Mouse (Mus musculus): Measurements from ENCODE around the gene Rcan2.

The Rcan2 gene

DNA sequence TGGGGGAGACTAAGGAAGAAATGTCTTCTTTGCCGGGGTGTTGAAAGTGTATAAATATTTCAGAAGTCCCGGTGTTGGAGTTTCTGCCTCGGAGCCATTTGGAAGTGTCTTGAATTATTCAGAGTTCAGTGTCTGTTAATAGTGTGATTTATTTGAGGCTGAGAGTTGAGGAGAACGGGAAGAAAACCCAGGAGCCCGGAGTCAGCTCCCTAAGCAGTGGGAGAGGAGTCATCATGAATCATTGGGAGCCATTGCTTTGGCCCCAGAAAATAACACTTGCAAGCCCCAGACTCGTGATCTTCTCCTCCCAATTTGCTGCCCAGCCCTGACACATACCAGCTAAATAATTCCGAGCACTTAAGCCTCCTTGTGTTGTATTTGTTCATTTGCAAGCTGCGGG, 115.0 kb downstream of the Rcan2 start:
- no peak for DNase-seq (ENCODE audit: low spot score in 2 of 2)

DNA sequence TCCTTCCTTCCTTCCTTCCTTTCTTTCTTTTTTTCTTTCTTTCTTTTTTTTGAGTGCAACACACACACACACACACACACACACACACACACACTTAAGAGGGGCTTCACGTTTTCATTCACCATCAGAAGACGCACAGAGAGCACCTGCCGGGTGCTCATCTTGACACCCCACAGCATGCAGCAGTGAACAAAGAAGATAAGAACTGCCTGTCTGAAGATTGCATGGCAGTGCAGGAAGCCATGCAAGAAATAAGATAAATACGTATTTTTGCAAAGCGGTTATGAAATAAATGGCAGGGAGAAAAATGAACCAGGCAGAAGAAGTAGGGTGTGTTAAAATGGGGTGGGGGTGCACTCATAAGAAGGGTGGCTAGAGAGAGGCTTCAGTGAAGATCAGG, 116.0 kb downstream of the Rcan2 start:
- DNase-seq (ENCODE audit: low spot score in 2 of 2), result no peak

DNA sequence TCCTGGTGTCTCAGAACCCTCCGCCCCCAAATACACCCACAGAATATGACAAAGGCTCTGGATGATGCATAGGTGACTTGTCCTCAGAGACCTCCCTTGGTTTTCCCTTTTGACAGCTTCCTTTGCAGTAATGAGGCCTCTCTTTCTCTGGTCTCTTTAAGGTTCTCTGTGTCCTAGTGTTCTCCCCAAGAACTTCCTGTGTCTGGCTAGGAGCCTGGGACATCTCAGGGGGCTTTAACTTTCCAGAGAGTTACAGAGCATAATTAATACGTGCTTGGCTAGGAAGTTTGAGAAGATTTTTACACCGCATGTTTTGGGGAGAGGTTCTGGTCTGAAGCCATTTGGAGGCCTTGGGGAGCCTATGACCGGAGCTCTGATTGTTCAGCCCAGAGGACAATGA, 128.7 kb downstream of the Rcan2 start:
- no peak for DNase-seq (ENCODE audit: low spot score in 2 of 2)

DNA sequence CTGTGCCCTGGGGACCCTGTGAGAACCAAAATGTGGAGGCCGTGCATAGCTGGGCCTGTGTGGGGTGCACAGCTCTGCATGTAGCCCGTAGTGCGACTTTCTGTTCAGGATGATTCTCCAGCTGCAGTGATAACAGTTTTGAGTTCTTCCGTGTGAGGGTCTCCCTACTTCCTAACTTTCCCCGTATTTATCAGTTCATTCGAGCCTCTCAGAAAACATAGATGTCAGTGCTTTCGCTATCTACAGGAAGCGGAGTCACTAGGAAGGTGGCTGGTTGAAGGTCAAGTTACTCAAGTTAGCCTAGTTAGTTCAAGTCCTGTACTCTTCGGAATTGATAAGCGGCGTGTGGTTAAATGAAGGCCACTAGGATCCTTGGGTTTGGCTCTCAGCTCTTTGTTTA, 130.6 kb downstream of the Rcan2 start:
- no peak for DNase-seq (ENCODE audit: low spot score in 2 of 2)

DNA sequence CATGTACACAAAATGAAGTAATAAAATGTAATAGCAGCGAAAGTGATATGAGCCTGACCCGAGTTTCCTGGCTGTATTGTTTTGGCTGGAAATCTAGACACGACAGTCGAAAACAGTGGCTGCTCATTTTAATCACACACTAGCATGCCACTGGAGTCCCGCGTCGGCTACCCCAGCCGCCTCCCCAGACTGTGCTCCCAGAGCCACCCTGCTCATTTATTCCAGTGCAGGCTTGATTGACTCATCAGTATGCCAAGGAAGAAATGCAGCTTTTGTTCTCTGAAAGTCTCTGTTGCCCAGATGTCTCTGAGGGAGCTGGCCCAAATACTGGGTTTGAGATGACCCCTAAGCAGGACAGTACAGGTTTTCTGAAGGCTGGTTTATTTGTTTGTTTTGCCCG, 132.9 kb downstream of the Rcan2 start:
- DNase-seq (ENCODE audit: low spot score in 2 of 2), result no peak

DNA sequence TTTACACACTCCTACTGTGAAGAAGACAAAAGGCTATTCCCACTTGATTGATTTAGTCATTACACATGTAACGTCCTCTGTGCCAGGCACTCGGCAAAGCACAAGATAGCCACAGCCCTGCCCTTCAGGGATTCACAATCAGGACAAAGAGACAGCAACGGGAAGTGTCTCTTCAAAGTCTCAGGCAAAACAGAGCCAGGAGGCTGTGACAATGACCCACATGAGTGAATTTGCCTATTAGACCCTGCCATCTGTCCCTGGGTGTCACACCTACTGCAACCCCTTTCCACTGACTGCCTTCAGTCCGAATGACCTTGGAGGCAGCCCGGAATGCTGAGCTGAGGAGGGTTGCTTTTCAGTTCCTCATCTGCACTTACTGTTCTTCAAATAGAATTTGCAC, 151.1 kb downstream of the Rcan2 start:
- no peak for DNase-seq (ENCODE audit: low spot score in 2 of 2)

DNA sequence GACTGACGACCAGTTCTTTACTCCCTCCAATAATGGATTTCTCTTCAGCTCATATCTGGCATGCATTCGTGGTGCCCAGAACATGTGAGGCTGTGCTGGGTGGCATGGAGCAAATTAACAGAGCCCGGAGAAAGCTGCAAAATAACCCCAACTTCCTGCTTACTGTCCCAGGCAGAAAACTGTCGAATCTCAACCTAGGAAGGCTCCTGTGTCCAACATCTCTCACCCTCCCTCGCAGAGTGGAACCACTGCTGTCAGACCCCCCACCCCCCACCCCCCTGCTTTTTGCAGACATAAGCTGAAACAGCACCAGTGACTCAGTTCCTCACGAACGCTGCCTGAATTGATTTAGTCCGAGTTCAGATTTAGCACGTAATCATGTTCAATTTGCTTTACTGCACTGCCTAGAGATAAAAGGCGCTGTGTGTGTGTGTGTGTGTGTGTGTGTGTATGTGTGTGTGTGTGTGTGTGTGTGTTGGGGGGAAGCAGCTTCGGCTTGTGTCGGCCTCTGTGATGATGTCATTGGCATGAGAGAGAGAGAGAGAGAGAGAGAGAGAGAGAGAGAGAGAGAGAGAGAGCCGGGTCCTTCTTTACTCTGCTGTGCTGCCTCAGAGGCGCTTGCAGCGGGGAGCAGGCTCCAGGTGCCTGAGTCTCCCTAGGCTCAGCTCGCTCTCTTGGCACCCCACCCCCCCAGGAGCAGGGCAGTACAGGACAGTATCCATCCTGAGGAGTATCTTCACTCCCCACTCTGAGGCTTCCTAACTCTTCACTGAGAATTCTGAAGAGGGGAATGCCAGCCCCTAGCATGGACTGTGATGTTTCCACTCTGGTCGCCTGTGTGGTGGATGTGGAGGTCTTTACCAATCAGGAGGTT, 151.7 kb downstream of the Rcan2 start:
- no peak for DNase-seq (ENCODE audit: low spot score in 2 of 2)

DNA sequence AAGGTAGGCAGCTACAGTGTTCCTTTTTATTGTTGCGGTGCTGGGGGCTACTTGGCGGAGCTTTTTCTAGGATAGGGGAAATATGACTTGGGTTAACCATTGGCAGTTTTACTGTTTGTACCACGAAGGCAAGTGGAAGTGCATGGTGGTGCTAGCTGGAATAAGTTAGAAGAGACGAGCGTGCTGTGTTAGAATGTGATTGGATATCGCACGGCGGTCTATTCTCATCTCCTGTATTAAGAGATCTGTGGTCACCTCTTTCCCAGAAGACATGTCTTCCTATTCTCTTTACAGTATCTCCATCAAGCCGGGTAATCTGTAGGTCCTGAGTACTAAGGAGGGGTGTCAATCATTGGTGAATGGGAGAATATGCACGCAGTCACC, 152.4 kb downstream of the Rcan2 start:
- no peak for DNase-seq (ENCODE audit: low spot score in 2 of 2)

DNA sequence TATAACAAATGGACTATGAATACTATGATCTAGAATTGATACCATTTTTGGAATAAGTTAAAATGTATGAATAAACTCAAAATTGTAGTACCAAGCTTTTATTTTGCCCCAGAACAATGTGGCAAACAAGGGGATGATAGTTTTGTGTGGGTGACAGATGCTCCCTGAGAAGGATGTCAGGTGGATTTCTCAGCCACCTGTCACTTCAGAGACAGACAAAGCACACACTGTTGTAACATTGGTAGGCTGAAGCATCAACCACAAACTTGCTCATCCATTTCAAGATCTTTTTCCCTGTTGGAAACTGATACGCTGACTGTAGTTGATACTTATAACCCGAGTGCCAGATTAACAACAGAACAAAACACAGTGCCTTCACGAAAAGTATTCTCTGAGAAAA, 158.6 kb downstream of the Rcan2 start:
- DNase-seq (ENCODE audit: low spot score in 2 of 2), result no peak

DNA sequence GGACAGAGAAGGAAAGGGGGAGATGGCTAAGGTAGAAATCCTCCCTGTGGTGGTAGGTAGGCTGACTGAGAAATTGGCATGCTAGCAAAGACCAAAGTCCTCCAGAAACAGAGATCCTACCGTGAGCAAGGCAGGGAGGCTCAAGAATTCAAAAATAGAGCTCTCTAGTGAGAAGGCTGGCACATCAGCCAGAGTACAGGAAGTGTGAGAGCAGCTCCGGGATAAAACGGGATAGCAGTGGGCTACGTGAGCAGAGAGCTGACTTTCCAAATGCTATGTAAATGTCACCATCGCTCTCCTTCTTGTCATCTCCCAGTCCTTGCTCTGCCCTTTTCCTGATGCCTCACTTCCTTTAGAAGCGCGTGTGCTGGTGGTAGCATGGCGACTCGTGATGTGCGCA, 168.8 kb downstream of the Rcan2 start:
- no peak for DNase-seq (ENCODE audit: low spot score in 2 of 2)

DNA sequence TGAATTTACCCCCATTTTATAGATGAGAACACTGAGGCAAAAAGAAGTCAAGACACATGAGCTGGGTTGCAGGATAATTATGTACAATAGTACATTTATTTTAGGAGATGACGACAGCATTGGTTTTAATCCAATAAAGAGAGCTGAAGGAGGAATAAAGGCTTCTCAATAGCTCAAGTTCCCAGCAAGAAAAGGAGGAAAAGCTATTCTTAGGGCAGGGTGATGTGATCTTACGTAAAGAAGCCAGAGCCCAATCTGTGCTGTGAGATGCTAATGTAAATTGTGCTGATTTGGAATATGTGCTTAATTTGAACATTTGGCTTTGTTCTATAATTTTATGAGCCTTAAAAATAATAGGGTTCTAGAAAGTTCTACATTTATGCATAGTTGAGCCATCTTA, 176.4 kb downstream of the Rcan2 start:
- no peak for DNase-seq (ENCODE audit: low spot score in 2 of 2)

DNA sequence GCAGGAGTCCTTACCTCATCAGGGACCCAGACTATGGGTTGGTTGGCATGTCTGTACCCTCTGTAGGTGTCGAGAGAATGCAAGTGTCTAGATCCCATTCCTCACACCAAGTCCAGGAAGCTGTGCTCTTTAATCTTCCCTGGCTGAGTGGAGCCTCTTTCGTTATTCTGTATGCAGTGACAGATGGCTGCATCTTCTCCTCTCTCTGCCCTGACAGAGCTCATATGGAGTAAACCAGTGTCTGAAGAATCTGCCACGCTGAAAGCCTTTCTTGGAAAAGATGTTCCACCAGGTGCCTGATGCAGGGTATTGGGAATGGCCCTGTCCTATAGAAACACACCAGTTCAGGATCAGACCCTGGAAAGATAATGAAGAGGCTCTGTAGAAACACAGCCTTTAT, 178.8 kb downstream of the Rcan2 start:
- DNase-seq (ENCODE audit: low spot score in 2 of 2), result no peak

DNA sequence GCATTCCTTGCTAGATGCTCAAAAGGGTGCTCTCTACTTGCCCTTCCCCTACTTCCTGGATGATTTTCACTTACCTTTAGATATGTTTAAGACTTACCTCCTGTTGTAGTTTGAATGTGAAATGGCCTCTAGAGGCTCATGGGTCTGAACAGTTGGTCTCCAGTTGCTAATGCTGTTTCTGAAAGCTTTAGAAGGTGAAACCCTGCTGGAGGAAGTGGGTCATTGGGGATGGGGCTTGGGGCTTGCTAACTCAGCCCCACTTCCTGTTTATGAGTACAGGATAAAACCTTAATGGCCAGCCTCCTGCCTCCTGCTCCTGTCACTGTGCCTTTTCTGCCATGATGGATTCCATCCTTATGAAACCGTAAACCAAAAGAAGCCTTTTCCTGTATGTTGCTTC, 181.4 kb downstream of the Rcan2 start:
- no peak for DNase-seq (ENCODE audit: low spot score in 2 of 2)

DNA sequence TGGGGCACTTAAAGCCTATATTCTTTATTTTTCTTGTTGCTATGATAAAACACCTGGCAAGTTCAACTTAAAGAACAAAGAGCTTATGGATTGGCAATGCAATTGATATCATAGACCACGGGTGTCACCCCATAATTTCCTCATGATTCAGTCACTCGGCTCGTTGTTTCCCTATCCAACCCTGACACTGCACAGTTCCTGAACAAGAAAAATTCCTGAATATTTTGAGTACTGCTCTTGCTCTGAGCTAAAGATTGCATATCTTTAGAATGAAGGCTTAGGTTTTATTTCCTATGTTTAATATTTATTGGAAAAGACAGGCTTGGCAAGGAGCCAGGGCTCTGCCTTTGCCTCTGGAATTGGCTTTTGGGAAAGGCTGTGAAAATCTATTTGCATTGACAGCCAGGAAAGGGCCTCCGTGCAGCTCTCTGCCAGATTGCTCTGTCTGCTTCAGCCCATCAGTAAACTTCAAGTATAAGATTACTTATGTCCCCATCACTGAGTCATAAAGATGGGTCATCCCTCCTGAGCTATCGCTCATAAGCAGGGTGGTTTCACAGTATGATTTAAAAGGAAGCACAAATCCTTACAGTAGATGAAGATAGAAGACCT, 188.3 kb downstream of the Rcan2 start:
- DNase-seq (ENCODE audit: low spot score in 2 of 2), result no peak

DNA sequence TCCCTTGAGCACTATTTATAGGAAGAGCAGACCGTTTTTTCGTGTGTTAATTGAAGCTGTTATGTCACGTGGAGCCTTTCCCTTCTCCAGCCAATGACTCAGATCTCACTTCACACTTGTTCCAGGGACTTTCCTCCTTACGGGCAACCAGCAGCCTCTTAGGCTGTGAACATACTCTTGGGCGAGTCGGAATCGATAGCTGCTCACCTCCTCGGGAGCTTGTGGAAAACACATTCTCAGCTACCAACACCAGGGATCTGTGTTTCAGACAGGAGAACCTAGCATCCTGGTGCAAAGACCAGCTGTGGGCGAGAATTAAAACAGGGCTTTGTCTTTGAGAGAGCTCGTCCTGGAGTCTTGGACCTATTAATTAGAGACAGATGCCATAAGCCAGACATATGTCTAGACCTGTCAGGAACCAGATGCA, 189.8 kb downstream of the Rcan2 start:
- DNase-seq (ENCODE audit: low spot score in 2 of 2), result no peak

DNA sequence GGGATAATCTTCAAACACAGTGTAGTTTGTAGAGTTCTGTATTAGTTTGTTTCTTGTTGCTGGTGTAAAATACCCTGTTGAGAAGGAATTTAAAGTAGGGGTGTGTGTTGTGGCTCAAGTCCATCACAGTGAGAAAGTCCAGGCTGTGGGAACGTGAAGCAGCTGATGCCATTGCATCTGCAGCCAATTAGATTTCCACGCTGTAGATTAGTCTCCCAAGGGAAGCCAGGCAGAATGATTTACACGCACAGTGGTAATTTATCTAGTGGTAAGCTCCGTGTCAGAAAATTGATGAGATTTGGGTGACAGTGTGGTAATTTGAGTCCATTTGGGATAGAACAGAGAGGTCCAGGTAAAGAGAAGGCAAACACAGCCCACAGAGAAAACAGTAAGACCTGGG, 192.9 kb downstream of the Rcan2 start:
- no peak for DNase-seq (ENCODE audit: low spot score in 2 of 2)

DNA sequence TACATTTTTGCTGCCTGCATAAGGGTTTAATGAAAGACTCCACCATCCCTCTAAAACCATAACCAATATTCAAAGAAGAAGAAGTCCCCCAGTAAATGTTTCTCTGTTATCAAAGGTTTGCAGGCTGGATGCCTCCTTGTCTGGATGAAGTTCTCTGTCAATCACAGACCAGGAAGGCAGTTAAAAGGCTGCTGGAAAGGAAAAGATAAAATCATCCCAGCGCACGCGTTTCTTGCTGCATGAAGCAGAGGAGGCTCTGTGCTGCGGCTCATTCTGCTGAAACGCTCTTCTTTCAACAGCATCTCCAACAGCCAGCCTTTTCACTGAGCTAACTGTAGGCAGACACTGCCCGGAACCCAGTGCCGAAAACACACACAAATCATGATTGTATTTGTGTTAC, 196.4 kb downstream of the Rcan2 start:
- no peak for DNase-seq (ENCODE audit: low spot score in 2 of 2)

DNA sequence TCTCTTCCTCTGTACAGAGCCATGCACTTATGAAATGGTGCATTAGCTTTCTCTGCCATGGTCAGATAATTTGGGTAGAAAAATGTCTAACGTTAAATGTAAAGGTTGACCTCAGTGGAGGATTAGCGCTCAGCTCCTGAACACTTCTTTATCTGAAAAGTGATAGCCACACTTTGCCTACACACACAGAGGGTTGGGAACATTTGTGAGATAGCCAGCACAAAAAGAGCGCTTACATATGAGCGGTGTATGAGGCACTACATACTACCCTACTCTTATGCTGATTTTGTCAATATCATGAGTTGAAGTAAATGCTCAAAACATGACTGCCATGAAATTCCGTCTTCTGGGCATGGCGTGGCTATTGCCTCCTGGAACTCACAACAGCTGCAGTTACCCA, 196.9 kb downstream of the Rcan2 start:
- no peak for DNase-seq (ENCODE audit: low spot score in 2 of 2)

DNA sequence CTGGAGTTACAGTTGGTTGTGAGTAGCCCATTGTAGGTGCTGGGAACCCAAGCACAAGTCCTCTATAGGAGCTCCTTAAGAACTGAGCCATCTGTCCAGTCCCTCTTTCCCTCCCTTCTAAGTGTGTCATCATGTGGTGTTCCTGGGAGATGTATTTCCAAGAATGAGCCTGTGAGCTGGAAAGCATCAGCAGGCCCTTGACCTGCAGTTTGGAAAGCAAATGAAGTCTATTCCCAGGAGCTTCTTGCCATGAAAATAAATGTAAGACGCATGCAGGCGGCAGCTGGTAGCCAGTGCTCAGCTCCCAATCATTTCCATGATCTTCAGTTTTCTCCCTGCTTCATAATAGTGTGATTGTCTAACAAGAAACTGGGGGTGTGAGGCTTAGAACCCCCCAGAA, 203.2 kb downstream of the Rcan2 start:
- no peak for DNase-seq (ENCODE audit: low spot score in 2 of 2)

DNA sequence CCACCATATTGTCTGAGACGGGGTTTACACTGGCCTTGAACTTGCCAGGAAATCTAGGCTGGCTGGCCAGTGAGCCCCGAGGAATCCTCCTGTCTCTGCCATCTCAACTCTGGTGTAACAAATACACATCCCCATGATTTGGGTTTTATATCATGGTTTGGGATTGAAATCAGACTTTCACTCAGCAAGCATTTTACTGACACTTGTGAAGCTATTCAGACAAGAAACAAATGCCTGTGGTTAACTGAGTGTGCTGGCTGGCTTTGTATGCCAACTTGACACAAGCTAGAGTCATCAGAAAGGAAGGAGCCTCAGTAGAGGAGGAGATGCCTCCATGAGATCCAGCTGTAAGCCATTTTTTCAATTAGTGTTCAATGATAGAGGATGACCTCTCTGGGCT, 206.3 kb downstream of the Rcan2 start:
- DNase-seq (ENCODE audit: low spot score in 2 of 2), result no peak

DNA sequence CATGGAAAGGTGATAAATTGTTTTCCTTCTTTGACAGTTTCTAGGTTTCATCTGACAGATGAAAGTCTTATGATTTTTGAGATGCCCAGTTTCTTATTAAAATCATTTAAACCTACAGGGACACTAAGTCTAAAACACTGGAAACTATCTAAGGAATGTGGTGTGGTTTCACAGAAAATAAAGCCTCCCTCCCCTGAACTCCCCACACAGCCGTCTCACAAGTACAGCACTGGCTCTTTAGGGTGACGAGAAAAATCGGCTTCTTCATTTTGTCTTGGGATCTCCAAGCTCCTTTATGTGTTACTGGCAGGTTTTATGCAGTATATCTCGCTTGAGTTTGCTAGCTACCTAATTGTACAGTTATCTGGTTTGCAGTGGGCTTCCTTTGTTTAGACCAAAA, 210.8 kb downstream of the Rcan2 start:
- DNase-seq (ENCODE audit: low spot score in 2 of 2), result no peak

DNA sequence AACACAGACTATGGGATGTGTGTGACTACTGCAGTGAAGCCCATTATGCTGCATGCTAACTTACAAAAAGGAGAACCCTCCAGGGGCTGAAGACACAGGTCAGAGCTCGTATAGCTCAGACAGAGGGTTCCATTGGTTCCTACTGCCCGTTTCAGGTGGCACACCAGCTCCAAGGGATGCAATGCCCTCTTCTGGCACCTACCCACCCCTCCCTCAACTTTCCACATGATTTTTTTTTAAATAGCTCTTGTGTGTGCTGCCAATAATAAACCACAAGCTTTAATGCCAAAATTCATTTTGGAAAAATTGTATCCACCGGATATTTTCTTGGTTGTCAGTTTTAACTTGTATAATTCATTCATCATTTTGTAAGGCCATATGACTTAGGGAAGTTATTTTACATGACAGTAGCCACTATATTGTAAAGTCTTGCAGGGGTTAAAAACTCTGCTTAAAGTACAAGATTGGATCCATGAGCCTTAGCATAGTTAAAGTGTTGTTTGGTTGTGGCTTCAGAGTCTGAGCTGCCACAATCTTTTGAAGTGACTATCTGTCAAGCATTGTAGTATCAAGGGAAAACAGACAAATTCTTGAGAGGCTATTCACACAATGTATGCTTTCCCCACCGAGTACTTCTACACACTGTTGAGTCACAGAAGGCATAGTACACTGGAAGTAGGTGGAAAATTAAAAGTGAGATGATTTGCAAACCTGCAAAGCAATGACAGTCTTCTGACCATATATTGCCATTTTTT, 212.8 kb downstream of the Rcan2 start:
- no peak for DNase-seq (ENCODE audit: low spot score in 2 of 2)

DNA sequence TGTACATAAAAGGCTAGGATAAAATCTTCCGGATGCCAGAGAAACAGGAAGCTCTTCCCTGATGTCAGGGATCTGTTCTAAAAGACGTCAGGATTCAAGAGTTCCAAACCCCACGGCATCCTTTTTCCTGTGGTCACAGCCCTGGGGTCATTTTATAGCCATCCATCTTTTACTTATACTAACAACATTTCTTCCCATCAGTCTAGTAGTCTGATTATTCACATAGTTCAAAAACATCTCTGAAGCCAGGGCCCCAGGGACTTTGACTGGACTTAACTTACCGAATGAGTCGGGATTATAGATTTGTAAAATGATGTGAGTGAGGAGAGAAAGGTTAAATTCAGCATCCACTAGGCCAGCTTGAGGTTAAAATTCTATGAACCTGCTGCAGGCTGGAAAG, 215.2 kb downstream of the Rcan2 start:
- DNase-seq (ENCODE audit: low spot score in 2 of 2), result no peak

All from urinary bladder, adult 18-20 months (tissue).